Mouse (Mus musculus): Measurements from ENCODE around the gene Krt25.

Gene Krt25

GRCm38 (mm10) chr11:99322851-99323250 lies at the start of gene Krt25:
TSS of gene Krt25 (minus strand) at chr11:99322951.
- DNase-seq (ENCODE audit: extremely low read depth, low read depth, low spot score): no peak

GRCm38 (mm10) chr11:99369853-99370451 lies 47.2 kb upstream of the Krt25 start:
- no peak for DNase-seq (ENCODE audit: extremely low read depth, low read depth, low spot score)

- DNase-seq (ENCODE audit: extremely low read depth, low read depth, low spot score): no peak
Observed at GRCm38 (mm10) chr11:99369229-99369628, 46.5 kb upstream of the Krt25 start.

GRCm38 (mm10) chr11:99366791-99367190 lies 44.0 kb upstream of the Krt25 start:
- DNase-seq (ENCODE audit: extremely low read depth, low read depth, low spot score): no peak

GRCm38 (mm10) chr11:99364412-99364811 lies 41.7 kb upstream of the Krt25 start:
- no peak for DNase-seq (ENCODE audit: extremely low read depth, low read depth, low spot score)

GRCm38 (mm10) chr11:99361423-99361822 lies 38.7 kb upstream of the Krt25 start:
- no peak for DNase-seq (ENCODE audit: extremely low read depth, low read depth, low spot score)

GRCm38 (mm10) chr11:99351004-99351403 lies 28.3 kb upstream of the Krt25 start, which contains the start of gene Krt27:
TSS of gene Krt27 (minus strand) at chr11:99351104.
- no peak for DNase-seq (ENCODE audit: extremely low read depth, low read depth, low spot score)

- no peak for DNase-seq (ENCODE audit: extremely low read depth, low read depth, low spot score)
Observed at GRCm38 (mm10) chr11:99339299-99339847, 16.6 kb upstream of the Krt25 start.

GRCm38 (mm10) chr11:99337866-99338265 lies 15.1 kb upstream of the Krt25 start, which contains the start of gene Krt26:
TSS of gene Krt26 (minus strand) at chr11:99337966.
- no peak for DNase-seq (ENCODE audit: extremely low read depth, low read depth, low spot score)

GRCm38 (mm10) chr11:99333426-99333825 lies 10.7 kb upstream of the Krt25 start:
- DNase-seq (ENCODE audit: extremely low read depth, low read depth, low spot score): no peak

GRCm38 (mm10) chr11:99329655-99330054 lies 6.9 kb upstream of the Krt25 start:
- DNase-seq (ENCODE audit: extremely low read depth, low read depth, low spot score): no peak

- DNase-seq (ENCODE audit: extremely low read depth, low read depth, low spot score): no peak
Observed at GRCm38 (mm10) chr11:99321094-99321493, 1.7 kb downstream of the Krt25 start.

GRCm38 (mm10) chr11:99319127-99319526 lies 3.6 kb downstream of the Krt25 start:
- DNase-seq (ENCODE audit: extremely low read depth, low read depth, low spot score): no peak

- no peak for DNase-seq (ENCODE audit: extremely low read depth, low read depth, low spot score)
Observed at GRCm38 (mm10) chr11:99316543-99316942, 6.2 kb downstream of the Krt25 start.

- DNase-seq (ENCODE audit: extremely low read depth, low read depth, low spot score): no peak
Observed at GRCm38 (mm10) chr11:99314594-99314993, 8.2 kb downstream of the Krt25 start.

- no peak for DNase-seq (ENCODE audit: extremely low read depth, low read depth, low spot score)
Observed at GRCm38 (mm10) chr11:99310882-99311281, 11.9 kb downstream of the Krt25 start.

GRCm38 (mm10) chr11:99307579-99307978 lies 15.2 kb downstream of the Krt25 start:
- DNase-seq (ENCODE audit: extremely low read depth, low read depth, low spot score): no peak

GRCm38 (mm10) chr11:99295039-99295438 lies 27.7 kb downstream of the Krt25 start:
- DNase-seq (ENCODE audit: extremely low read depth, low read depth, low spot score): no peak

GRCm38 (mm10) chr11:99292846-99293245 lies 29.9 kb downstream of the Krt25 start:
- no peak for DNase-seq (ENCODE audit: extremely low read depth, low read depth, low spot score)

GRCm38 (mm10) chr11:99284833-99285312 lies 37.9 kb downstream of the Krt25 start, which contains the start of gene Krt24:
TSS of gene Krt24 (minus strand) at chr11:99285262.
- no peak for DNase-seq (ENCODE audit: extremely low read depth, low read depth, low spot score)

- no peak for DNase-seq (ENCODE audit: extremely low read depth, low read depth, low spot score)
Observed at GRCm38 (mm10) chr11:99284011-99284410, 38.7 kb downstream of the Krt25 start.

GRCm38 (mm10) chr11:99283334-99283733 lies 39.4 kb downstream of the Krt25 start:
- DNase-seq (ENCODE audit: extremely low read depth, low read depth, low spot score): no peak

GRCm38 (mm10) chr11:99281116-99281515 lies 41.6 kb downstream of the Krt25 start:
- no peak for DNase-seq (ENCODE audit: extremely low read depth, low read depth, low spot score)

All from fat pad, adult 2 months (tissue).